Mouse (Mus musculus) embryonic facial prominence, embryonic 10.5 days (tissue): ENCODE results near the gene Dcbld2. TPM values are rescaled to one million over a fixed set of nuclear protein-coding genes. Genes with fewer than 3 reads are reported as not detected.
A peak's percentile ranks its signal among the peaks of the same experiment; 100 is the strongest.

Experiments used
- DNase-seq: peaks from one replicate; pipeline ENCODE4 v3.0.0-alpha.2; 2017; ENCODE audit warnings: low spot score
- H3K27ac ChIP-seq: fragments of 300-500 bp; sonication (generic); replicated peaks from 2 replicates; pipeline ENCODE4 v1.5.1; 2016; ENCODE audit warnings: mild to moderate bottlenecking
- H3K27me3 ChIP-seq: fragments of 300-500 bp; sonication (generic); replicated peaks from 2 replicates; pipeline ENCODE4 v1.6.1; 2016; ENCODE audit warnings: low read depth, mild to moderate bottlenecking; ENCODE audit not compliant: poor library complexity, severe bottlenecking
- H3K36me3 ChIP-seq: fragments of 300-500 bp; sonication (generic); replicated peaks from 2 replicates; pipeline ENCODE4 v1.6.1; 2016; ENCODE audit warnings: mild to moderate bottlenecking, moderate library complexity
- H3K4me1 ChIP-seq: fragments of 300-500 bp; sonication (generic); 2 replicates; pipeline ENCODE4 v1.6.1; 2016
- H3K4me3 ChIP-seq: fragments of 300-500 bp; sonication (generic); 2 replicates; pipeline ENCODE4 v1.5.1; 2016; ENCODE audit warnings: mild to moderate bottlenecking, moderate library complexity
- H3K9me3 ChIP-seq: fragments of 300-500 bp; sonication (generic); 2 replicates; pipeline ENCODE4 v1.6.1; 2016; ENCODE audit warnings: mild to moderate bottlenecking
- WGBS: fragments of 180-500 bp; shearing (Covaris S2); methylation state at CpG from one replicate; pipeline ENCODE4 v1.1.7; 2016; 5-methylcytosine and 5-hydroxymethylcytosine counted together
- polyA plus RNA-seq: library from polyadenylated mRNA; unstranded; fragments of >200 nt; fragmentation: Nextera tagmentation; extraction: Ambion mirVana; gene quantifications from 2 replicates; pipeline ENCODE4 v1.2.1, GENCODE M21; 2016

The Dcbld2 gene
- polyA plus RNA-seq = 6.6 and 7.1 TPM in 2 replicates

- Histone ChIP-seq H3K4me3 (peak within 1 kb of the TSS; percentile 93), H3K9me3 (no peaks in the 10 kb centered on the region), H3K36me3 (no peaks in the 10 kb centered on the region), H3K27ac (peak within 1 kb of the TSS; percentile 94), H3K27me3 (no peaks in the 10 kb centered on the region), H3K4me1 (peaks cover 20% of the 10 kb centered on the region)
- under 1% methylated on average over 32 of the region's 32 CpGs for WGBS
- DNase-seq = peak; percentile 99
These were observed at the start of gene Dcbld2 for GRCm38 (mm10) chr16:58408062-58408486. TSS of gene Dcbld2 (plus strand) at chr16:58408443.

GRCm38 (mm10) chr16:58377170-58377569 lies 31.1 kb upstream of the Dcbld2 start:
- H3K4me1 ChIP-seq = no peaks in the 10 kb centered on the region
- no peak overlapping the region for H3K4me3 ChIP-seq
- no peak overlapping the region for H3K27ac ChIP-seq
- no peaks in the 10 kb centered on the region for H3K27me3 ChIP-seq
- no peaks in the 10 kb centered on the region for H3K9me3 ChIP-seq
- WGBS = 44% methylated on average over 1 of the region's 1 CpGs
- no peaks in the 10 kb centered on the region for H3K36me3 ChIP-seq
- no peak for DNase-seq

GRCm38 (mm10) chr16:58377756-58378503 lies 30.3 kb upstream of the Dcbld2 start:
- H3K4me1 ChIP-seq = no peaks in the 10 kb centered on the region
- 67% methylated on average over 13 of the region's 13 CpGs for WGBS
- H3K27me3 ChIP-seq = no peaks in the 10 kb centered on the region
- H3K36me3 ChIP-seq = no peaks in the 10 kb centered on the region
- no peaks in the 10 kb centered on the region for H3K9me3 ChIP-seq
- no peak overlapping the region for H3K4me3 ChIP-seq
- no peak overlapping the region for H3K27ac ChIP-seq
- no peak for DNase-seq

GRCm38 (mm10) chr16:58386241-58386757 lies 21.9 kb upstream of the Dcbld2 start:
- Histone ChIP-seq H3K4me3 (no peak overlapping the region), H3K9me3 (no peaks in the 10 kb centered on the region), H3K36me3 (no peaks in the 10 kb centered on the region), H3K27me3 (no peaks in the 10 kb centered on the region), H3K27ac (no peak overlapping the region), H3K4me1 (peaks cover 3% of the 10 kb centered on the region; the same call in 1 of the 2 replicates)
- WGBS = 90% methylated on average over 4 of the region's 4 CpGs
- DNase-seq = no peak

- no peak for DNase-seq
- no peaks in the 10 kb centered on the region for H3K36me3 ChIP-seq
- WGBS = 37% methylated on average over 7 of the region's 7 CpGs
These were observed 19.0 kb upstream of the Dcbld2 start for GRCm38 (mm10) chr16:58389143-58389755.

GRCm38 (mm10) chr16:58393036-58393435 lies 15.2 kb upstream of the Dcbld2 start:
- WGBS = 82% methylated on average over 3 of the region's 3 CpGs
- Histone ChIP-seq H3K27me3 (no peaks in the 10 kb centered on the region), H3K27ac (no peak overlapping the region), H3K9me3 (no peaks in the 10 kb centered on the region), H3K4me1 (peaks cover 3% of the 10 kb centered on the region; the same call in 1 of the 2 replicates), H3K4me3 (no peak overlapping the region), H3K36me3 (no peaks in the 10 kb centered on the region)
- DNase-seq = no peak

More at GRCm38 (mm10) chr16:58389143-58389755, 19.0 kb upstream of the Dcbld2 start:
- no peak overlapping the region for H3K4me3 ChIP-seq
- no peaks in the 10 kb centered on the region for H3K27me3 ChIP-seq
- H3K4me1 ChIP-seq = peaks cover 3% of the 10 kb centered on the region; the same call in 1 of the 2 replicates
- H3K9me3 ChIP-seq = no peaks in the 10 kb centered on the region
- H3K27ac ChIP-seq = no peak overlapping the region

GRCm38 (mm10) chr16:58394156-58394555 lies 14.1 kb upstream of the Dcbld2 start:
- peaks cover under 1% of the 10 kb centered on the region; the same call in 1 of the 2 replicates for H3K4me1 ChIP-seq
- WGBS = 80% methylated on average over 5 of the region's 5 CpGs
- no peak for DNase-seq
- no peak overlapping the region for H3K27ac ChIP-seq
- H3K36me3 ChIP-seq = no peaks in the 10 kb centered on the region
- H3K27me3 ChIP-seq = no peaks in the 10 kb centered on the region
- H3K4me3 ChIP-seq = no peak overlapping the region
- H3K9me3 ChIP-seq = no peaks in the 10 kb centered on the region

- no peak for DNase-seq
- Histone ChIP-seq H3K4me1 (no peaks in the 10 kb centered on the region), H3K4me3 (no peak overlapping the region), H3K27ac (no peak overlapping the region), H3K9me3 (no peaks in the 10 kb centered on the region), H3K27me3 (no peaks in the 10 kb centered on the region), H3K36me3 (no peaks in the 10 kb centered on the region)
- 86% methylated on average over 3 of the region's 3 CpGs for WGBS
These were observed 9.6 kb upstream of the Dcbld2 start for GRCm38 (mm10) chr16:58398604-58399003.

GRCm38 (mm10) chr16:58401079-58401478 lies 7.2 kb upstream of the Dcbld2 start:
- DNase-seq = no peak
- Histone ChIP-seq H3K36me3 (no peaks in the 10 kb centered on the region), H3K4me3 (no peak overlapping the region), H3K4me1 (no peaks in the 10 kb centered on the region), H3K9me3 (no peaks in the 10 kb centered on the region), H3K27ac (no peak overlapping the region), H3K27me3 (no peaks in the 10 kb centered on the region)
- 91% methylated on average over 2 of the region's 2 CpGs for WGBS

- no peak overlapping the region for H3K4me3 ChIP-seq
- peaks cover 11% of the 10 kb centered on the region for H3K4me1 ChIP-seq
- H3K9me3 ChIP-seq = no peaks in the 10 kb centered on the region
- WGBS = 60% methylated on average over 7 of the region's 7 CpGs
- no peaks in the 10 kb centered on the region for H3K27me3 ChIP-seq
- no peak overlapping the region for H3K27ac ChIP-seq
- H3K36me3 ChIP-seq = no peaks in the 10 kb centered on the region
- DNase-seq = no peak
These were observed 3.6 kb upstream of the Dcbld2 start for GRCm38 (mm10) chr16:58404665-58405064.

GRCm38 (mm10) chr16:58405271-58405670 lies 3.0 kb upstream of the Dcbld2 start:
- Histone ChIP-seq H3K4me3 (no peak overlapping the region), H3K27me3 (no peaks in the 10 kb centered on the region), H3K27ac (no peak overlapping the region), H3K9me3 (no peaks in the 10 kb centered on the region), H3K36me3 (no peaks in the 10 kb centered on the region), H3K4me1 (peaks cover 15% of the 10 kb centered on the region)
- 85% methylated on average over 4 of the region's 4 CpGs for WGBS
- DNase-seq = no peak

- under 1% methylated on average over 89 of the region's 89 CpGs for WGBS
- Histone ChIP-seq H3K27ac (peak overlapping the region; percentile 94), H3K36me3 (no peaks in the 10 kb centered on the region), H3K9me3 (no peaks in the 10 kb centered on the region), H3K27me3 (no peaks in the 10 kb centered on the region), H3K4me3 (peak overlapping the region; percentile 93), H3K4me1 (peaks cover 23% of the 10 kb centered on the region)
- peak; percentile 68 for DNase-seq
These were observed 441 bp downstream of the Dcbld2 start for GRCm38 (mm10) chr16:58408487-58409281.
